Mouse (Mus musculus): ENCODE measurements around the gene Mmp1b. TPM values are rescaled to one million over a fixed set of nuclear protein-coding genes. Genes with fewer than 3 reads are reported as not detected.
"Not testable (repeated sequence)": the region's sequence is repeated elsewhere in the genome, so short reads cannot be mapped to it uniquely, and the experiment has no call there.

Gene Mmp1b
- total RNA-seq (2022) = not detected

- no peak for DNase-seq (ENCODE audit: low spot score in 2 of 2)
Measured at GRCm38 (mm10) chr9:7387947-7388346, at the start of gene Mmp1b. TSS of gene Mmp1b (minus strand) at chr9:7388047.

GRCm38 (mm10) chr9:7396556-7396955, 8.7 kb upstream of the Mmp1b start:
- not testable (repeated sequence) for DNase-seq (ENCODE audit: low spot score in 2 of 2)

DNA sequence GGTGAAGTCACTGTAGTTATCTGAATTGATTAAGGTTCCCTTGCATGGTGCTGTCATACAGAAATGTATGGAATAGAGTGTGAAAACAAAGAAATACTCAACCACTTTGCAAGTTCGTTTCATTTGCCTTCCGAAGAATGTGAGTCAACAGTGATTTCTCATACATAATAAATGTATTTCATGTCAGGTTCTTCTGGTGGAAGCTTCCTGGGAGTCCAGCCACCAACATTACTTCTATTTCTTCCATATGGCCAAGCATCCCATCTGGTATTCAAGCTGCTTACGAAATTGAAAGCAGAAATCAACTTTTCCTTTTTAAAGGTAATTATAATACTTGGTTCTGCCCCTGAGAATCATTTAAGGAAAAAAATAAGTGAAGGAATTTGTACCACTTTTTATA, 33.3 kb downstream of the Mmp1b start:
- peak in 1 of 2 experiments; percentile 4 for DNase-seq (ENCODE audit: low spot score in 2 of 2)

GRCm38 (mm10) chr9:7345513-7345912, 42.3 kb downstream of the Mmp1b start:
- no peak for DNase-seq (ENCODE audit: low spot score in 2 of 2)

DNA sequence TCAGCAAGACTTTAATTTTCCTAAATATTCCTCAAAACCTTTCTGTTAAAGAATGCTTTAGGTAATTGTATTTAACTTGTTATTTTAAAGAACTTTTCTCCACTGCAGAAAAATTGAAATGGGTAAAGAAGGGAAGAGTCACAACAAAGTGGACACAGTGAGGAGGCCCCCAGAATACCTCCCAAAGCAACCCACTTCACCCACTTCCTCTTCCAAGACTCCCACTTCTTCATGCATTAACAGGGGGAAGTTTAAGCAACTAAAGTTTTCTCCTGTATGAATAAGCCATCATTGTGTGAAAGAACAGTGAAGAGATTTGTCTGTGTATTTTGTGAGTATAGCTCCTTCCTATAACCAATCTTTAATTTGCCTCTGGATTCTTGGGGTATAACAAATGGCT, 43.7 kb downstream of the Mmp1b start, which contains the start of gene Mmp12:
TSS of gene Mmp12 (plus strand) at position 275 of the 400 bp plus-strand sequence.
- no peak for DNase-seq (ENCODE audit: low spot score in 2 of 2)

DNA sequence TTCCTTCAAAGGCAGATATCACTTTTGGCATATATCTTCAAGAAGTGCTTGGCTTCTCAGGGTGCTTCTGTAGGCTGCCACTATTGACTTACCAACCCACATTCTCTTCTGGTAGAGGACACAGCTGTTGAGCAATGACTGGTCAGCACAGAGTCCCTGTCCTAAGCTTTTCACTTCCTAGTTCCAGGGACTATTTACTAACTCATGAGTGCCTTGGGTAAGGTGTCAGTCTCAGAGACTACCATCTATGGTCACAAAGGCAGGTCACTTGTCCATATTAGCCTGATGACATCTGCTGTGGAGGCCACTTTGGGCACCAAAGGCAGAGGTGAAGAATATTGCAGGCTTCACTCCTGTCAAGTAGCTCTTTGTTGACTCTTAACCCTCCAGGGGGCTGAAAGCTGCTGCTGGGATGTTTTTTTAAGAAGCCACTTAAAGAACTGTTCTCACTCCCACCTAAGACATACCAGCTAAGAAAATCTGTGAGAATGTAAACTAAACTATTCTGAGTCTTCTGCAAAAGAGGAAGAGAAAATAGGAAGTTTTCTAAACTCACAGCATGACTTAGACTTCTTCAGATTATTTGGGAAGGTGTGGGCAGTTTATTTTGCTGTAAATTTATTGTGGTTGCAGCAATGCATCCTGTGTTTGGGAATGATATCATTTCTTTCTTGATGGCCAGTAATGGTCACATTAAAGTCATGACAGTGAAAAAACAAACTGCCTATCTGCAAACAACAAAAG, 50.9 kb downstream of the Mmp1b start:
- no peak for DNase-seq (ENCODE audit: low spot score in 2 of 2)

- DNase-seq (ENCODE audit: low spot score in 2 of 2) = no peak
Measured at GRCm38 (mm10) chr9:7335766-7336680, 51.8 kb downstream of the Mmp1b start.

- DNase-seq (ENCODE audit: low spot score in 2 of 2) = no peak
Measured at GRCm38 (mm10) chr9:7331847-7332246, 56.0 kb downstream of the Mmp1b start.

Other genes starting within 250 kb of the Mmp1b start
- 10 to 100 TPM; 25.1 to 35.8 (median 30.7) TPM for gene Dync2h1, start 203.6 kb downstream of the Mmp1b start, total RNA-seq (2022)
- gene Dcun1d5, start 203.5 kb downstream of the Mmp1b start, total RNA-seq (2022) = 10 to 100 TPM; 58.6 to 69.7 (median 68.3) TPM
- gene Mmp13, start 115.5 kb downstream of the Mmp1b start, total RNA-seq (2022) = not detected
- 1 to 10 TPM in 1 of 4 experiments, under 1 TPM in 1, not detected in 2; 0.43 to 1.3 TPM for gene Mmp12, start 43.7 kb downstream of the Mmp1b start, total RNA-seq (2022)
- not detected for gene Mmp3, start 57.8 kb upstream of the Mmp1b start, total RNA-seq (2022)
- gene Mmp10, start 114.3 kb upstream of the Mmp1b start, total RNA-seq (2022) = not detected
- not detected for gene Mmp8, start 170.4 kb upstream of the Mmp1b start, total RNA-seq (2022)
- gene Mmp27, start 183.3 kb upstream of the Mmp1b start, total RNA-seq (2022) = not detected
- not detected for gene Mmp20, start 240.2 kb upstream of the Mmp1b start, total RNA-seq (2022)